Mouse (Mus musculus) midbrain, embryonic 14.5 days (tissue): ENCODE measurements at regions not wholly inside any gene's neighbourhood (a gene's known extent, or its start where the extent isn't known, plus 50 kb on each side); places are given as distances from the start of the nearest gene placed in this dataset.

Experiments
- ATAC-seq: fragments of 200-750 bp; cut with Nextera tagmentation; 2 replicates; pipeline ENCODE4 v1.8.0; 2017; ENCODE audit warnings: moderate number of reproducible peaks, moderate library complexity; ENCODE audit not compliant: low FRiP score, low TSS enrichment
- DNase-seq: peaks from one replicate; pipeline ENCODE4 v3.0.0-alpha.2; 2015
- H3K27ac ChIP-seq: fragments of 300-500 bp; sonication (generic); replicated peaks from 2 replicates; pipeline ENCODE4 v1.5.1; 2014; ENCODE audit warnings: mild to moderate bottlenecking, low read depth, low read length, moderate library complexity
- H3K27me3 ChIP-seq: fragments of 300-500 bp; sonication (generic); 2 replicates; pipeline ENCODE4 v1.6.1; 2014; ENCODE audit warnings: low read length, control low read depth, mixed read lengths; ENCODE audit not compliant: control insufficient read depth, insufficient read depth
- H3K36me3 ChIP-seq: fragments of 300-500 bp; sonication (generic); 2 replicates; pipeline ENCODE4 v1.6.1; 2014; ENCODE audit warnings: low read length, control low read depth; ENCODE audit not compliant: control insufficient read depth, insufficient read depth
- H3K4me1 ChIP-seq: fragments of 300-500 bp; sonication (generic); 2 replicates; pipeline ENCODE4 v1.6.1; 2014; ENCODE audit warnings: mild to moderate bottlenecking, antibody characterized with exemption, low read length, control low read depth; ENCODE audit not compliant: control insufficient read depth, insufficient read depth
- H3K4me2 ChIP-seq: fragments of 300-500 bp; sonication (generic); 2 replicates; pipeline ENCODE4 v1.6.1; 2014; ENCODE audit warnings: mild to moderate bottlenecking, low read length, moderate library complexity
- H3K4me3 ChIP-seq: fragments of 300-500 bp; sonication (generic); replicated peaks from 2 replicates; pipeline ENCODE4 v1.5.1; 2014; ENCODE audit warnings: low read depth, low read length
- H3K9ac ChIP-seq: fragments of 300-500 bp; sonication (generic); replicated peaks from 2 replicates; pipeline ENCODE4 v1.6.1; 2014; ENCODE audit warnings: mild to moderate bottlenecking, low read length, moderate library complexity
- H3K9me3 ChIP-seq: fragments of 300-500 bp; sonication (generic); 2 replicates; pipeline ENCODE4 v1.6.1; 2016; ENCODE audit warnings: low read length, control low read depth, mixed read lengths; ENCODE audit not compliant: control insufficient read depth
- WGBS: fragments of 180-500 bp; shearing (Covaris S2); extraction: QIAGEN DNeasy Blood & Tissue Kit; methylation state at CpG from one replicate; pipeline ENCODE4 v1.1.7; 2014; 5-methylcytosine and 5-hydroxymethylcytosine counted together

DNA sequence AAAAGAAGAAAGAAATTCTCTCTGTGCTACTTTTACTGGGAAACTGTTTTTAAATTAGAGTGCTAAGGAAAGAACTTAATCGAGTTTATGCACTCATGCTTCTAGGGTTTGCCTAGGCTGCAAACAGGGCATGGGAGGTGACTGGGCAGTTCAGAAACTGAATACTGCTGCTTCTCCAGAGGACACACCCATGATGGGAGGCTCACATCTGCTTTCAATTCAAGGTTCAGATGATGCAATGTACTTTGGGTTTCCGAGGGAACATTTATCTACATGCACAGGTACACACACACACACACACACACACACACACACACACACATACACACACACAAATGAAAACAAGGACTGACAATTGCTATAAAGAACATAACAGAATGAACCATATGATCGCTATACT, 417.4 kb downstream of the Htr7 start:
- no peaks in the 10 kb centered on the region for H3K27me3 ChIP-seq
- DNase-seq (no peak), ATAC-seq (no peak)
- H3K4me1 ChIP-seq, result no peaks in the 10 kb centered on the region
- H3K27ac ChIP-seq, result no peak overlapping the region
- H3K4me2 ChIP-seq, result no peak overlapping the region
- no peaks in the 10 kb centered on the region for H3K36me3 ChIP-seq
- H3K4me3 ChIP-seq, result no peak overlapping the region
- H3K9me3 ChIP-seq, result no peaks in the 10 kb centered on the region
- H3K9ac ChIP-seq, result no peak overlapping the region
- WGBS, result 82% methylated on average over 3 of the region's 3 CpGs

DNA sequence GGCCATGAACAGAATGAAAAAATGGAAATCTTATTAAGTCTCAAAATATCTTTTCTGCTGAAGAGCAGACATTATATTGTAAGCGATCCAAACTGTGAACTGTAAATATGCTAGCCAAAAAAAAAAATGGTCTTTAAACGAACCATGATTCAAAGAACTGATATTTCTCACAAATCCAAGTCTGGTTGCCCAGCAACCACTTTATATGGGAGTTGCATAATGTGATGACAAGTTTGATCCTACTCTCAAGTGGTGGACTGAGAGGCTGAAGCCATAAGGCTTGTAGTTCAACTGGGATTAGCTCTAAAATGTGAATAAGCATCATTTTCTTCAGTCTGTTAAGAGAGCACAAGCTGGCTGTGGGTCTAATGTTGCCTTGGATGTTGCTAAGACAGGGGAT, 435.5 kb downstream of the Htr7 start:
- H3K4me2 ChIP-seq, result no peak overlapping the region
- H3K27ac ChIP-seq, result no peak overlapping the region
- no peaks in the 10 kb centered on the region for H3K36me3 ChIP-seq
- no peaks in the 10 kb centered on the region for H3K9me3 ChIP-seq
- H3K9ac ChIP-seq, result no peak overlapping the region
- 80% methylated on average over 2 of the region's 2 CpGs for WGBS
- no peaks in the 10 kb centered on the region for H3K27me3 ChIP-seq
- no peaks in the 10 kb centered on the region for H3K4me1 ChIP-seq
- no peak for DNase-seq
- no peak for ATAC-seq
- H3K4me3 ChIP-seq, result no peak overlapping the region

DNA sequence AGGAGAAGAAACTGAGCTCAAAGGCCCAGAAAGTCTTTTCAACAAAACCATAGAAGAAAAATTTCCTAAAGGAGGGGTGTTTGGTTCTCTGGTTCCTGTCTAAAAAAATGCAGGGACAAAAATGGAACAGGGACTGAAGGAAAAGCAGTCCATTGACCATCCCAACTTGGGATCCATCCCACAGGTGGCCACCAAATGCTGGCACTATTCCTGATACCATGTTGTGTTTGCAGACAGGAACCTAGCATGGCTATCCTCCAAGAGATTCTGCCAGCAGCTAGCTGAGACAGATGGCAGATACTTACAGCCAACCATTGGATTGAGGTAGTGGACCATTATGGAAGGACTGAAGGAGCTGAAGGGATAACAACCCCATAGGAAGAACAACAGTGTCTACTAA, 461.9 kb downstream of the Htr7 start:
- Histone ChIP-seq H3K27ac (no peak overlapping the region), H3K9me3 (no peaks in the 10 kb centered on the region), H3K36me3 (no peaks in the 10 kb centered on the region), H3K4me2 (no peak overlapping the region), H3K27me3 (no peaks in the 10 kb centered on the region), H3K4me1 (no peaks in the 10 kb centered on the region), H3K4me3 (no peak overlapping the region), H3K9ac (no peak overlapping the region)
- DNase-seq (no peak), ATAC-seq (no peak)

DNA sequence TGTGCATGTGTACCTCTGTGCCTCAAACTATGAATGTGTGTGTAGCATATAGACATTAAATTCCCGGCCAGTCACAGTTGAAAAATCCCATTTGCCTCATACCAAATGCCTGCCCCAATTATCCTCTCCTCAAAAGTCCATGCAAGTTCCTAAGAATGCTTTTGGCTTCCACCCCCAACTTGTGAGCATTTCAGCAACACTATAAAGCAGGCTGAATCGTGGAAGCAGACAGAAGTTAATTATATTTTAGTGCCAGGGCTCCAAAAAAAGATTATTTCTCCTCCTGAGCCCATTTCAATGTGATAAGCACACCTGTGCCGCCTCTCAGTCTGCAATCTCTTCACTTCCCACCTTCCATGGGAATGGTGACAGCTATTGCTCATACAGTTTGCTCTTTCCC, 481.3 kb downstream of the Htr7 start:
- Histone ChIP-seq H3K36me3 (no peaks in the 10 kb centered on the region), H3K4me2 (no peak overlapping the region), H3K9ac (no peak overlapping the region), H3K9me3 (no peaks in the 10 kb centered on the region), H3K27me3 (no peaks in the 10 kb centered on the region), H3K4me1 (no peaks in the 10 kb centered on the region), H3K4me3 (no peak overlapping the region), H3K27ac (no peak overlapping the region)
- DNase-seq (no peak), ATAC-seq (no peak)
- 75% methylated on average over 3 of the region's 3 CpGs for WGBS

DNA sequence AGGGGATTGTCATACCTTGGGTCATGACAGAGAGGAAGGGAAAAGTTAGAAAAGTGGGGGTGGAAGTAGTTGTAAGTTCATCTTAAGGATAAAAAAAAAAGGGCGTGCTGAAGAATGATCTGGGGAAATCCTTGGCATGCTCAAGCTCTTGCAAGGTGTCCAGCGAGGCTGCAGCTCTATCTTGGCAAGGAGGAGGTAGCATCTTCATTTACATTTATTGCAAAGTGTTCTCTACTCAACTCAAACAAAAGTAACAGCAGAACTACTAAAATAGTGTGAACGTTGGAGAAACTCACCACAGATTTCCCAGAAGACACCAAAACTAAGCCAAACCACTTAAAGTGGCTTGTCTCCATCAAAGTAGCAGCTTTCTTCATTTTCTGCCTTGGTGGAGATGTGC, 507.9 kb downstream of the Htr7 start:
- Histone ChIP-seq H3K4me3 (no peak overlapping the region), H3K27me3 (no peaks in the 10 kb centered on the region), H3K27ac (no peak overlapping the region), H3K4me2 (no peak overlapping the region), H3K36me3 (no peaks in the 10 kb centered on the region), H3K4me1 (no peaks in the 10 kb centered on the region), H3K9ac (no peak overlapping the region), H3K9me3 (no peaks in the 10 kb centered on the region)
- DNase-seq (no peak), ATAC-seq (no peak)
- WGBS, result 87% methylated on average over 3 of the region's 3 CpGs

DNA sequence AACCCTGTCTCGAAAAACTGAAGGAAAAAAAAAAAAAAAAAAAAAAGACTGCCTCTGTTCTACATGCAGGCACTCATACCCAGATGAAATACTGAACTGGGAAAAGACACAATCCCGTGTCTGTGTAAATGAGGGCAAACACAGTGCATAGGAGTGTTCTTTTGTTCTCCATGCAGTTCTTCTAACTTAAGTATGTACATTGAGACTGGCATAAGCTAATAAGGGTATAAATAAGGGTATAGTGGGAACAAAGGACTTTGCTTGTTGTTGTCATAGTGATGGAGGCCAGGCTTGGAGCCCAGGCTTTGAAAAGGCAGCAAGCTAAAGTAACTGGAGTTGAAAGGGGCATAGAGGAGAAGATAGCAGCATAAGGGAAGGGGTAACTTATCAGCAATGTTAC, 520.5 kb downstream of the Htr7 start:
- WGBS, result 43% methylated on average over 2 of the region's 2 CpGs
- no peak for ATAC-seq

DNA sequence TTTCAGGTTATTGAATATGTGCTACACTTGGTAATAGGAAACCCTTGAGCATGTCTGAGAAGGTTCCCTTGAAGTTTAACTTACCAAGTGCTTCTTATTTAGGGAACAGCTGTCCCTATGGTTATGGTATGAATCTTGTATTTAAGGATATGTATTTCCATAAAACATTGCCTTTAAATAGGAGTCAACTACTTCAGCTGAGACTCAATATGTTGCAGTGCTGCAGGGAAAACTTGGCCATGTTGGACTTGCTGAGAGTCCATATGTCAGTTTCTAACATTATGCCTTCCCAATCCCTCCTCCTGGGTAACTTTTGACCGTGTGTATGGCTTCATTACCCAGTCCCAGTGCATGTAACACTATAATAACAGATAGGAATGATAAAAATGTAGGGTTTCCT, 528.0 kb downstream of the Htr7 start:
- Histone ChIP-seq H3K36me3 (no peaks in the 10 kb centered on the region), H3K27ac (no peak overlapping the region), H3K4me2 (no peak overlapping the region), H3K4me3 (no peak overlapping the region), H3K9ac (no peak overlapping the region), H3K9me3 (no peaks in the 10 kb centered on the region), H3K27me3 (no peaks in the 10 kb centered on the region), H3K4me1 (no peaks in the 10 kb centered on the region)
- WGBS, result 55% methylated on average over 1 of the region's 1 CpGs
- DNase-seq (no peak), ATAC-seq (no peak)

More for the DNA sequence above, 520.5 kb downstream of the Htr7 start:
- Histone ChIP-seq H3K27me3 (no peaks in the 10 kb centered on the region), H3K4me3 (no peak overlapping the region), H3K27ac (no peak overlapping the region), H3K4me2 (no peak overlapping the region), H3K36me3 (no peaks in the 10 kb centered on the region), H3K9me3 (no peaks in the 10 kb centered on the region), H3K4me1 (no peaks in the 10 kb centered on the region), H3K9ac (no peak overlapping the region)
- no peak for DNase-seq

DNA sequence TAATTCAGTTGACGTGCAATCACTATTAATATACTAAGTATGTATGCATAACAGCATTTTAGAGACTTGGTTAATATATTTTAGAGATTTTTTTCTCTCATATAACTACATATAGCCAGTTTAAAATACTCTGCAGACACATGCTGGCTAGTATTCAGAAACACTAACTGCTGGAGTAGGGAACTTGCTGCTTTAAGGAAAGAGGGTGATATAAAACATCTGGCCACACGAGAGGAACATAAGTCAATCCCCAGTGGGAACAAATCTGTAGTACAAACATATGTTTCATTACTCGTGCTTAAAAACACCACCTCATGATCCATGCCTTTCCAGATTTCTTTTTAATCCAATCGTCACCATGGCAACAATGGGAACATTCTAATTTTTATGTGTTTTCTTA, 563.6 kb downstream of the Htr7 start:
- Histone ChIP-seq H3K4me3 (no peak overlapping the region), H3K4me2 (no peak overlapping the region), H3K36me3 (no peaks in the 10 kb centered on the region), H3K9me3 (no peaks in the 10 kb centered on the region), H3K27ac (no peak overlapping the region), H3K27me3 (no peaks in the 10 kb centered on the region), H3K4me1 (no peaks in the 10 kb centered on the region), H3K9ac (no peak overlapping the region)
- no peak for ATAC-seq
- peak; percentile 4 for DNase-seq
- 70% methylated on average over 4 of the region's 4 CpGs for WGBS

DNA sequence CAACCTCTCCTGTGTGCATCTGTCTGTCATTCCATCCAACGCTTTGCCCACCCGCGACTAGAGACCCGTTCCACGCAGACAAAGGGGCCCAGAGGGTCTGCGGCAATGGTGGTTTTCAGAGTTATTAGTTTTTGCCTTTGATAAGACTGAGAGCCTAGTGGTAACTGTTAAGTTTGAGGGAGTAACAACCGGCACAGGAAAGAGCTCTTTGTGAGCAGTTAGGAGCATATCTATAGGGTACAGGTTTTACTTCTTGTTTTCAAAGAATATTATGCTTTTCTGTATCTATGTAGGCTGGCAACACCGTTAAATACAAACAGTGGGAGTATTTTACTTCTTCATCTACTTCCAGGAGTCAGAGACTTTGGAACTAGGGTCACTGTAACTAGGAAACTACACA, 566.0 kb downstream of the Htr7 start:
- Histone ChIP-seq H3K4me2 (no peak overlapping the region), H3K27me3 (no peaks in the 10 kb centered on the region), H3K36me3 (no peaks in the 10 kb centered on the region), H3K4me1 (no peaks in the 10 kb centered on the region), H3K9ac (no peak overlapping the region), H3K27ac (no peak overlapping the region), H3K9me3 (no peaks in the 10 kb centered on the region), H3K4me3 (no peak overlapping the region)
- DNase-seq (no peak), ATAC-seq (no peak)
- 89% methylated on average over 8 of the region's 8 CpGs for WGBS
